Comparison of ENCODE assay signal across 18 mouse cellular contexts in the genomic region with DNA sequence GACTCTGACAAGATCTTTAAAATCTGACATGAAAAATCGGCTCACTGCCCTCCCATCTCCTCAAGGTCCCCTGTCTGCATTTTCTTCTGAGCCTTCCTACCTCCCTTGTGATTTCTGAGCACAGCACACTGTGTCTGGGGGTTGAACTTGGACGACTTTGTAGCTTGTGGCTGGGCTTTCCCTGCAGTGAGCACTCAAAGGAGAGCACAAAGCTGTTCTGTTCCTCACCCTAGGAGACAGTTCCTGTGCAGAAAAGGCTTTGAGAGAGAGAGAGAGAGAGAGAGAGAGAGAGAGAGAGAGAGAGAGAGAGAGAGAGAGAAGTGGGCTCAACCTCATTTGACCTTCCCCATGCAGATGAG.
DNase-seq lines count a peak whose midpoint lies in the region; ATAC-seq lines count a peak whose summit lies in the region.
"Had no signal": no experiment of that assay in that cellular context is flagged by ENCODE, and none has a peak within 500 bp of the region (broad histone marks: within the 10 kb centered on the region; RNA-seq: fewer than 3 reads in every experiment).

No protein-coding gene starts in this region.

- no peaks in the 10 kb centered on the region for H3K27me3 ChIP-seq in neural tube, embryonic 11.5 days (ENCODE audit: control insufficient read depth, insufficient read depth, low read length)
- peaks cover 3% of the 10 kb centered on the region; the same call in 1 of the 2 replicates for H3K27me3 ChIP-seq in embryonic facial prominence, embryonic 10.5 days (replicated peaks; ENCODE audit: low read depth, poor library complexity, severe bottlenecking)
- no peaks in the 10 kb centered on the region for H3K27me3 ChIP-seq in forebrain, embryonic 16.5 days (replicated peaks; ENCODE audit: control insufficient read depth, insufficient read depth, low read length)
- H3K27me3 ChIP-seq in neural tube, embryonic 13.5 days: no peaks in the 10 kb centered on the region; the same call in 1 of the 2 replicates
- H3K27me3 ChIP-seq: embryonic facial prominence, embryonic 15.5 days; intestine, embryonic 15.5 days had no signal

- no peak overlapping the region for H3K9ac ChIP-seq in neural tube, embryonic 11.5 days (ENCODE audit: low read length)
- H3K9ac ChIP-seq in forebrain, embryonic 16.5 days (replicated peaks; ENCODE audit: low read depth, low read length): no peak overlapping the region
- peak overlapping the region; percentile 60; the same call in 1 of the 2 replicates for H3K9ac ChIP-seq in neural tube, embryonic 13.5 days
- H3K9ac ChIP-seq: embryonic facial prominence, embryonic 15.5 days; intestine, embryonic 15.5 days; liver, embryonic 14.5 days; midbrain, embryonic 12.5 days had no signal

- no peaks in the 10 kb centered on the region for H3K36me3 ChIP-seq in neural tube, embryonic 11.5 days (ENCODE audit: control insufficient read depth, insufficient read depth, low read length)
- no peaks in the 10 kb centered on the region for H3K36me3 ChIP-seq in embryonic facial prominence, embryonic 10.5 days (replicated peaks)
- no peaks in the 10 kb centered on the region for H3K36me3 ChIP-seq in forebrain, embryonic 16.5 days (ENCODE audit: control insufficient read depth, insufficient read depth)
- no peaks in the 10 kb centered on the region for H3K36me3 ChIP-seq in neural tube, embryonic 13.5 days
- H3K36me3 ChIP-seq: embryonic facial prominence, embryonic 15.5 days; intestine, embryonic 15.5 days; limb, embryonic 10.5 days; midbrain, embryonic 12.5 days had no signal

- WGBS in neural tube, embryonic 11.5 days: 30% methylated on average over 2 of the region's 2 CpGs
- 36% methylated on average over 2 of the region's 2 CpGs for WGBS in embryonic facial prominence, embryonic 10.5 days
- 9% methylated on average over 2 of the region's 2 CpGs for WGBS in forebrain, embryonic 16.5 days
- 26% methylated on average over 2 of the region's 2 CpGs for WGBS in neural tube, embryonic 13.5 days

- H3K4me1 ChIP-seq in neural tube, embryonic 11.5 days (ENCODE audit: control insufficient read depth, insufficient read depth, low read length): peaks cover 13% of the 10 kb centered on the region; the same call in 1 of the 2 replicates
- H3K4me1 ChIP-seq in embryonic facial prominence, embryonic 10.5 days: peaks cover 27% of the 10 kb centered on the region
- peaks cover 15% of the 10 kb centered on the region for H3K4me1 ChIP-seq in forebrain, embryonic 16.5 days (replicated peaks; ENCODE audit: control insufficient read depth, insufficient read depth, low read length)
- H3K4me1 ChIP-seq in neural tube, embryonic 13.5 days (replicated peaks): peaks cover 19% of the 10 kb centered on the region
- H3K4me1 ChIP-seq: embryonic facial prominence, embryonic 15.5 days; intestine, embryonic 15.5 days had no signal

- peak; percentile 40; the same call in 1 of the 2 replicates for ATAC-seq in neural tube, embryonic 11.5 days (ENCODE audit: insufficient read depth, low FRiP score, low TSS enrichment)
- peak; percentile 41 for ATAC-seq in forebrain, embryonic 16.5 days
- peak; percentile 66; the same call in 1 of the 2 replicates for ATAC-seq in neural tube, embryonic 13.5 days (ENCODE audit: low read depth)
- no peak for ATAC-seq in megakaryocyte, adult 5-6 weeks (ENCODE audit: poor library complexity, severe bottlenecking)
- ATAC-seq: intestine, embryonic 15.5 days had no signal

- no peak for DNase-seq in neural tube, embryonic 11.5 days (ENCODE audit: low spot score)
- DNase-seq in neural tube, embryonic 10.5 days (ENCODE audit: extremely low spot score, low spot score): no peak
- no peak for DNase-seq in embryonic facial prominence, embryonic 10.5 days (ENCODE audit: low spot score)
- no peak for DNase-seq in spleen, postnatal 36 days (ENCODE audit: low spot score in 2 of 2)
- DNase-seq: cerebellum, postnatal 25 days; heart, adult 11 months; heart, postnatal 14 days; kidney, postnatal 25 days; lung, postnatal 10 days; thymus, postnatal 36 days had no signal

- no peaks in the 10 kb centered on the region for H3K9me3 ChIP-seq in neural tube, embryonic 11.5 days (ENCODE audit: control insufficient read depth, low read length)
- H3K9me3 ChIP-seq in embryonic facial prominence, embryonic 10.5 days: no peaks in the 10 kb centered on the region
- H3K9me3 ChIP-seq in forebrain, embryonic 16.5 days (ENCODE audit: control insufficient read depth, low read length): no peaks in the 10 kb centered on the region
- no peaks in the 10 kb centered on the region for H3K9me3 ChIP-seq in neural tube, embryonic 13.5 days
- H3K9me3 ChIP-seq: embryonic facial prominence, embryonic 15.5 days; intestine, embryonic 15.5 days; limb, embryonic 10.5 days; midbrain, embryonic 12.5 days had no signal

- no peak overlapping the region for H3K4me3 ChIP-seq in neural tube, embryonic 11.5 days (ENCODE audit: low read depth, low read length)
- H3K4me3 ChIP-seq in embryonic facial prominence, embryonic 10.5 days: no peak overlapping the region
- H3K4me3 ChIP-seq in forebrain, embryonic 16.5 days (replicated peaks; ENCODE audit: low read length): no peak overlapping the region
- H3K4me3 ChIP-seq in neural tube, embryonic 13.5 days: no peak overlapping the region
- H3K4me3 ChIP-seq: embryonic facial prominence, embryonic 15.5 days; intestine, embryonic 15.5 days; limb, embryonic 10.5 days had no signal

- no peak overlapping the region for H3K27ac ChIP-seq in neural tube, embryonic 11.5 days (ENCODE audit: low read depth, low read length)
- H3K27ac ChIP-seq in embryonic facial prominence, embryonic 10.5 days (replicated peaks): 0 out of 2 replicates have a peak overlapping the region, but pooled peaks have one; percentile 32
- no peak overlapping the region for H3K27ac ChIP-seq in forebrain, embryonic 16.5 days (ENCODE audit: low read length)
- H3K27ac ChIP-seq in neural tube, embryonic 13.5 days (replicated peaks): no peak overlapping the region; the same call in 1 of the 2 replicates
- H3K27ac ChIP-seq: embryonic facial prominence, embryonic 15.5 days; intestine, embryonic 15.5 days; liver, embryonic 14.5 days; midbrain, embryonic 12.5 days had no signal

- H3K4me2 ChIP-seq in neural tube, embryonic 11.5 days (ENCODE audit: low read depth): no peak overlapping the region
- H3K4me2 ChIP-seq in forebrain, embryonic 16.5 days (ENCODE audit: low read length): no peak overlapping the region
- peak overlapping the region; percentile 50; the same call in 1 of the 2 replicates for H3K4me2 ChIP-seq in neural tube, embryonic 13.5 days
- H3K4me2 ChIP-seq: embryonic facial prominence, embryonic 15.5 days had no signal
